Mouse (Mus musculus) regulatory T cell (primary cell): ENCODE data around the gene Mms22l.
"Not testable (repeated sequence)": the region's sequence is repeated elsewhere in the genome, so short reads cannot be mapped to it uniquely, and the experiment has no call there.

ENCODE experiments used
- in situ Hi-C: fragments of 300-600 bp; cut with MboI, MseI; formaldehyde crosslinking; loops from one replicate; pipeline ENCODE4 v1.15.1; 2025; ENCODE audit warnings: high pct_unique_total_duplicates

Gene Mms22l

GRCm38 (mm10) chr4:24620005-24620404, 123.8 kb downstream of the Mms22l start:
- in situ Hi-C loops = no loop called here

- in situ Hi-C loops = no loop called here
Measured at GRCm38 (mm10) chr4:24620440-24620839, 124.2 kb downstream of the Mms22l start.

- in situ Hi-C loops = no loop called here
Measured at GRCm38 (mm10) chr4:24621422-24622187, 125.4 kb downstream of the Mms22l start.

- in situ Hi-C loops = no loop called here
Measured at GRCm38 (mm10) chr4:24625951-24626584, 129.8 kb downstream of the Mms22l start.

GRCm38 (mm10) chr4:24626686-24627085, 130.4 kb downstream of the Mms22l start:
- in situ Hi-C loops = no loop called here

- in situ Hi-C loops = no loop called here
Measured at GRCm38 (mm10) chr4:24627871-24628270, 131.6 kb downstream of the Mms22l start.

GRCm38 (mm10) chr4:24630430-24630829, 134.2 kb downstream of the Mms22l start:
- in situ Hi-C loops = no loop called here

GRCm38 (mm10) chr4:24631177-24631911, 135.1 kb downstream of the Mms22l start:
- in situ Hi-C loops = no loop called here

GRCm38 (mm10) chr4:24642306-24642705, 146.1 kb downstream of the Mms22l start:
- in situ Hi-C loops = no loop called here

- in situ Hi-C loops = not testable (repeated sequence)
Measured at GRCm38 (mm10) chr4:24644735-24645134, 148.5 kb downstream of the Mms22l start.
